Mouse (Mus musculus) liver, embryonic 11.5 days (tissue): Measurements from ENCODE around the gene Ppargc1a. TPM values are rescaled to one million over a fixed set of nuclear protein-coding genes. Genes with fewer than 3 reads are reported as not detected.

Experiments used
- ATAC-seq: fragments of 200-750 bp; cut with Nextera tagmentation; replicated peaks from 2 replicates; pipeline ENCODE4 v1.8.0; 2017; ENCODE audit warnings: moderate number of reproducible peaks, mild to moderate bottlenecking, moderate TSS enrichment, moderate library complexity; ENCODE audit not compliant: low FRiP score
- DNase-seq: peaks from one replicate; pipeline ENCODE4 v3.0.0-alpha.2; 2017; ENCODE audit warnings: low spot score
- H3K27ac ChIP-seq: fragments of 300-500 bp; sonication (generic); 2 replicates; pipeline ENCODE4 v1.5.1; 2014; ENCODE audit warnings: mild to moderate bottlenecking, low read depth, low read length, control low read depth
- H3K27me3 ChIP-seq: fragments of 300-500 bp; sonication (generic); replicated peaks from 2 replicates; pipeline ENCODE4 v1.6.1; 2014; ENCODE audit warnings: low read length, mixed read lengths; ENCODE audit not compliant: control insufficient read depth, insufficient read depth
- H3K36me3 ChIP-seq: fragments of 300-500 bp; sonication (generic); 2 replicates; pipeline ENCODE4 v1.6.1; 2014; ENCODE audit warnings: mild to moderate bottlenecking, low read length, moderate library complexity, mixed read lengths; ENCODE audit not compliant: control insufficient read depth, insufficient read depth
- H3K4me1 ChIP-seq: fragments of 300-500 bp; sonication (generic); replicated peaks from 2 replicates; pipeline ENCODE4 v1.6.1; 2014; ENCODE audit warnings: low read length, mixed read lengths; ENCODE audit not compliant: control insufficient read depth, insufficient read depth
- H3K4me2 ChIP-seq: fragments of 300-500 bp; sonication (generic); 2 replicates; pipeline ENCODE4 v1.6.1; 2014; ENCODE audit warnings: mild to moderate bottlenecking, control low read depth, moderate library complexity
- H3K4me3 ChIP-seq: fragments of 300-500 bp; sonication (generic); 2 replicates; pipeline ENCODE4 v1.5.1; 2014; ENCODE audit warnings: low read depth, low read length, control low read depth
- H3K9ac ChIP-seq: fragments of 300-500 bp; sonication (generic); 2 replicates; pipeline ENCODE4 v1.6.1; 2014; ENCODE audit warnings: low read depth, low read length, control low read depth
- H3K9me3 ChIP-seq: fragments of 300-500 bp; sonication (generic); 2 replicates; pipeline ENCODE4 v1.6.1; 2016; ENCODE audit warnings: low read length, inconsistent platforms, mixed read lengths; ENCODE audit not compliant: control insufficient read depth
- WGBS: fragments of 180-500 bp; shearing (Covaris S2); extraction: QIAGEN DNeasy Blood & Tissue Kit; methylation state at CpG from one replicate; pipeline ENCODE4 v1.1.7; 2014; 5-methylcytosine and 5-hydroxymethylcytosine counted together
- polyA plus RNA-seq: library from polyadenylated mRNA; unstranded; fragments of >200 nt; fragmentation: Nextera tagmentation; extraction: Ambion mirVana; gene quantifications from 2 replicates; pipeline ENCODE4 v1.2.1, GENCODE M21; 2014

Gene Ppargc1a
- polyA plus RNA-seq, 1 experiment from 2014 or later, result 3.2 TPM

GRCm38 (mm10) chr5:51445726-51446125 lies 121.8 kb downstream of the Ppargc1a start:
- H3K27ac ChIP-seq, result no peak overlapping the region

GRCm38 (mm10) chr5:51439773-51440172 lies 127.8 kb downstream of the Ppargc1a start:
- WGBS, result 16% methylated on average over 4 of the region's 4 CpGs
- H3K27ac ChIP-seq, result no peak overlapping the region
- H3K27me3 ChIP-seq, result no peaks in the 10 kb centered on the region
- H3K4me3 ChIP-seq, result no peak overlapping the region
- H3K9me3 ChIP-seq, result no peaks in the 10 kb centered on the region
- ATAC-seq (no peak), DNase-seq (no peak)
- H3K4me1 ChIP-seq, result no peaks in the 10 kb centered on the region
- no peak overlapping the region for H3K4me2 ChIP-seq
- no peak overlapping the region for H3K9ac ChIP-seq
- H3K36me3 ChIP-seq, result no peaks in the 10 kb centered on the region

More at GRCm38 (mm10) chr5:51445726-51446125, 121.8 kb downstream of the Ppargc1a start:
- DNase-seq (no peak), ATAC-seq (no peak)
- no peaks in the 10 kb centered on the region for H3K36me3 ChIP-seq
- no peak overlapping the region for H3K4me2 ChIP-seq
- H3K9me3 ChIP-seq, result no peaks in the 10 kb centered on the region
- H3K9ac ChIP-seq, result no peak overlapping the region
- H3K4me1 ChIP-seq, result no peaks in the 10 kb centered on the region
- no peaks in the 10 kb centered on the region for H3K27me3 ChIP-seq
- H3K4me3 ChIP-seq, result no peak overlapping the region

GRCm38 (mm10) chr5:51433905-51434304 lies 133.6 kb downstream of the Ppargc1a start:
- Histone ChIP-seq H3K4me2 (no peak overlapping the region), H3K9ac (no peak overlapping the region), H3K27ac (no peak overlapping the region), H3K4me3 (no peak overlapping the region), H3K4me1 (no peaks in the 10 kb centered on the region), H3K9me3 (no peaks in the 10 kb centered on the region), H3K36me3 (no peaks in the 10 kb centered on the region), H3K27me3 (no peaks in the 10 kb centered on the region)
- 84% methylated on average over 5 of the region's 5 CpGs for WGBS
- DNase-seq (no peak), ATAC-seq (no peak)

GRCm38 (mm10) chr5:51432532-51432931 lies 135.0 kb downstream of the Ppargc1a start:
- DNase-seq (no peak), ATAC-seq (no peak)
- Histone ChIP-seq H3K36me3 (no peaks in the 10 kb centered on the region), H3K4me3 (no peak overlapping the region), H3K9ac (no peak overlapping the region), H3K4me1 (no peaks in the 10 kb centered on the region), H3K27ac (no peak overlapping the region), H3K9me3 (no peaks in the 10 kb centered on the region), H3K27me3 (no peaks in the 10 kb centered on the region), H3K4me2 (no peak overlapping the region)
- WGBS, result 84% methylated on average over 2 of the region's 2 CpGs

- ATAC-seq (no peak), DNase-seq (no peak)
- H3K36me3 ChIP-seq, result no peaks in the 10 kb centered on the region
- H3K4me2 ChIP-seq, result no peak overlapping the region
- no peaks in the 10 kb centered on the region for H3K4me1 ChIP-seq
- H3K9ac ChIP-seq, result no peak overlapping the region
- 68% methylated on average over 4 of the region's 4 CpGs for WGBS
- H3K27ac ChIP-seq, result no peak overlapping the region
- H3K9me3 ChIP-seq, result no peaks in the 10 kb centered on the region
- H3K27me3 ChIP-seq, result no peaks in the 10 kb centered on the region
- H3K4me3 ChIP-seq, result no peak overlapping the region
Measured at GRCm38 (mm10) chr5:51432031-51432430, 135.5 kb downstream of the Ppargc1a start.

- Histone ChIP-seq H3K27me3 (no peaks in the 10 kb centered on the region), H3K9ac (no peak overlapping the region), H3K36me3 (no peaks in the 10 kb centered on the region), H3K4me1 (no peaks in the 10 kb centered on the region), H3K27ac (no peak overlapping the region), H3K4me2 (no peak overlapping the region), H3K4me3 (no peak overlapping the region), H3K9me3 (no peaks in the 10 kb centered on the region)
- no peak for ATAC-seq
- no peak for DNase-seq
Measured at GRCm38 (mm10) chr5:51426406-51426805, 141.1 kb downstream of the Ppargc1a start.

- no peaks in the 10 kb centered on the region for H3K27me3 ChIP-seq
- 79% methylated on average over 7 of the region's 7 CpGs for WGBS
- no peak overlapping the region for H3K4me2 ChIP-seq
- H3K4me3 ChIP-seq, result no peak overlapping the region
- no peak for ATAC-seq
- no peak overlapping the region for H3K27ac ChIP-seq
- DNase-seq, result no peak
- H3K9ac ChIP-seq, result no peak overlapping the region
- no peaks in the 10 kb centered on the region for H3K9me3 ChIP-seq
- no peaks in the 10 kb centered on the region for H3K36me3 ChIP-seq
- no peaks in the 10 kb centered on the region for H3K4me1 ChIP-seq
Measured at GRCm38 (mm10) chr5:51416377-51416776, 151.1 kb downstream of the Ppargc1a start.

GRCm38 (mm10) chr5:51415456-51415855 lies 152.1 kb downstream of the Ppargc1a start:
- Histone ChIP-seq H3K4me2 (no peak overlapping the region), H3K27ac (no peak overlapping the region), H3K27me3 (no peaks in the 10 kb centered on the region), H3K4me1 (no peaks in the 10 kb centered on the region), H3K9me3 (no peaks in the 10 kb centered on the region), H3K9ac (no peak overlapping the region), H3K36me3 (no peaks in the 10 kb centered on the region), H3K4me3 (no peak overlapping the region)
- no peak for DNase-seq
- no peak for ATAC-seq
- WGBS, result 49% methylated on average over 2 of the region's 2 CpGs

GRCm38 (mm10) chr5:51412303-51413117 lies 155.0 kb downstream of the Ppargc1a start:
- DNase-seq (no peak), ATAC-seq (no peak)
- Histone ChIP-seq H3K4me1 (no peaks in the 10 kb centered on the region), H3K27me3 (no peaks in the 10 kb centered on the region), H3K4me3 (no peak overlapping the region), H3K9ac (no peak overlapping the region), H3K9me3 (no peaks in the 10 kb centered on the region), H3K36me3 (no peaks in the 10 kb centered on the region), H3K27ac (no peak overlapping the region), H3K4me2 (no peak overlapping the region)
- WGBS, result 50% methylated on average over 12 of the region's 12 CpGs
